Mouse (Mus musculus): ENCODE measurements at regions not wholly inside any gene's neighbourhood (a gene's known extent, or its start where the extent isn't known, plus 50 kb on each side); places are given as distances from the start of the nearest gene placed in this dataset.

DNA sequence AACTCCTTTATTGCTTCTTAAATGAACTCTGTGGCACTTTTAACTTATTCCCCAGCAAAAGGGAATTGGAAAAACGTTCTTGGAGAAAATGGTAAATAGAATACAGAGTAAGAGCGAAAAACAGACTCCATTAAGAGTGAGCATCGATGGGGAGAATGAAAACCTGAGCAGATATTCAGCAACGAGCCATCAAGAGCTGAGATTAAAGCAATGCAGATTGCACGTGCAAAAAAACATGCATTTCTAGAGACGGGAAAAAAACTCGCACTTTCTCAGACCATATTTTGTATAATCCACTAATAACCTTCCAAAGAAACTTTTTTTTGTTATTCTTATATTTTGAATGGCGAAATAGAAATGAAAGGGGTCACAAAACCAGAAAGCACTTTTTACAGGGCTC is 229.5 kb upstream of the Atp2b1 start:
- no peak for ATAC-seq (ENCODE audit: insufficient number of reproducible peaks, insufficient read depth, low FRiP score, low read depth)
- Histone ChIP-seq H3K9ac (replicated peaks; ENCODE audit: low read depth, low read length) (no peak overlapping the region), H3K36me3 (ENCODE audit: control insufficient read depth, insufficient read depth, low read length) (no peaks in the 10 kb centered on the region), H3K4me3 (ENCODE audit: low read depth, low read length) (no peak overlapping the region), H3K4me2 (replicated peaks; ENCODE audit: low read depth, low read length) (no peak overlapping the region), H3K4me1 (ENCODE audit: control insufficient read depth, insufficient read depth, low read length) (no peaks in the 10 kb centered on the region), H3K9me3 (ENCODE audit: control insufficient read depth, low read depth, low read length) (no peaks in the 10 kb centered on the region), H3K27me3 (ENCODE audit: control insufficient read depth, insufficient read depth, low read length) (no peaks in the 10 kb centered on the region), H3K27ac (ENCODE audit: low read length) (no peak overlapping the region)
- WGBS: 71% methylated on average over 8 of the region's 8 CpGs

DNA sequence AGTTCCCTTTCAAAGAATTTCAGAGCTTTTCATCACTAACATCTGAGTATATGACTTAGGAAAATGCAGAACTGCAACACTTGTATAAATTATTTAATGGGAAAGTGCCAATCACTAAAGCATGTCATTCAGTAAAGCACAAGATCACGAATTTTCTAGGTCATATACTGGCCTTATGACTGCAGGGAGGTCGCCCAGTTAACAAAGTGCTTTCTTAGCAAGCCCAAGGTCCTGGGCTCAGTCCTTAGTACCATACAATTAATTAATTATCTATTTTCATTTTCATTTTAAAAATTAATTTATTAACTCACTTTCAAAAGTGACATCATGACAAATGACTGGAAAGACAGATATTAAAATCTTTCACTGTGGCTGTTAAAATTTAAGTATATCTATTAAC is 228.5 kb upstream of the Atp2b1 start:
- ATAC-seq (ENCODE audit: insufficient number of reproducible peaks, insufficient read depth, low FRiP score, low read depth): no peak
- no peaks in the 10 kb centered on the region for H3K4me1 ChIP-seq (ENCODE audit: control insufficient read depth, insufficient read depth, low read length)
- H3K9me3 ChIP-seq (ENCODE audit: control insufficient read depth, low read depth, low read length): no peaks in the 10 kb centered on the region
- H3K4me3 ChIP-seq (ENCODE audit: low read depth, low read length): no peak overlapping the region
- WGBS: 80% methylated on average over 2 of the region's 2 CpGs
- H3K9ac ChIP-seq (replicated peaks; ENCODE audit: low read depth, low read length): no peak overlapping the region
- no peaks in the 10 kb centered on the region for H3K27me3 ChIP-seq (ENCODE audit: control insufficient read depth, insufficient read depth, low read length)
- H3K4me2 ChIP-seq (replicated peaks; ENCODE audit: low read depth, low read length): no peak overlapping the region
- H3K27ac ChIP-seq (ENCODE audit: low read length): no peak overlapping the region
- H3K36me3 ChIP-seq (ENCODE audit: control insufficient read depth, insufficient read depth, low read length): no peaks in the 10 kb centered on the region

DNA sequence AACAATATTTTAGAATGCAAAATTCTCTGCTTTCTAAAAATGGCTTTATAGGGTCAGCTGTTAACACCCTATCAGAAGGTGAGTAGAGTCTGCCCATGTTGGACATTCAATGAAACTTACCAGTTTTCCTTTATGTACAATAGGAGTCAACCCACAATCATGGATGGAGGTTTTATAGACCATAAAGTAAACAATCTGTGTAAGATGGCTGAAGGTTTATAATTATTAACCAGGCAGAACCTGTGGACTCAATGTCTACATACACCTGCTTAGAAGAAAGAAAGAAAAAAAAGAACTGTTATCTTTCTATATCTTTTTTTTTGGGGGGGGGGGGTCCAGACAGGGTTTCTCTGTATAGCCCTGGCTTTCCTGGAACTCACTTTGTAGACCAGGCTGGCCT is 227.8 kb upstream of the Atp2b1 start:
- ATAC-seq (ENCODE audit: insufficient number of reproducible peaks, insufficient read depth, low FRiP score, low read depth): no peak
- no peak overlapping the region for H3K9ac ChIP-seq (replicated peaks; ENCODE audit: low read depth, low read length)
- H3K4me2 ChIP-seq (replicated peaks; ENCODE audit: low read depth, low read length): no peak overlapping the region

DNA sequence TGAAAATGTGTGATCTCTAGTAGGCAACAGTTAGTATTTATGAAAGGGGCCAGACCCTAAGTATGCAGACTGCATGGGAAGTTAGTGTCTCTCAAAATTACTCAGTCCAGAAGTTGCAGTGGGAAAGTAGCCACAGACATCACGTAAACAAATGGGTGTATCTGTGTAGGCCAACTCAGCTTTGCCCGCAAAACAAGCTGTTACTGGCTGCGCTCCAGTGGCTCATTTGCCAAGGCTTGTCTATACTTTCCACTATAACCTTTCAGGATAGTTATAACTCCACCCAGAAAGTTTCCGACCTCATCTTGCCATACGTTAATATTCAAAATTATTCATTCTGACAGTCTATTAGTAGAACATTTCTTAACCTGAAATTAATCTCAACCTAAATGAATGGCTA is 222.4 kb upstream of the Atp2b1 start:
- no peak overlapping the region for H3K4me2 ChIP-seq (replicated peaks; ENCODE audit: low read depth, low read length)
- H3K4me1 ChIP-seq (ENCODE audit: control insufficient read depth, insufficient read depth, low read length): no peaks in the 10 kb centered on the region
- 72% methylated on average over 5 of the region's 5 CpGs for WGBS
- no peak overlapping the region for H3K4me3 ChIP-seq (ENCODE audit: low read depth, low read length)
- no peak overlapping the region for H3K27ac ChIP-seq (ENCODE audit: low read length)
- ATAC-seq (ENCODE audit: insufficient number of reproducible peaks, insufficient read depth, low FRiP score, low read depth): no peak
- no peak overlapping the region for H3K9ac ChIP-seq (replicated peaks; ENCODE audit: low read depth, low read length)
- H3K9me3 ChIP-seq (ENCODE audit: control insufficient read depth, low read depth, low read length): no peaks in the 10 kb centered on the region
- H3K27me3 ChIP-seq (ENCODE audit: control insufficient read depth, insufficient read depth, low read length): no peaks in the 10 kb centered on the region
- no peaks in the 10 kb centered on the region for H3K36me3 ChIP-seq (ENCODE audit: control insufficient read depth, insufficient read depth, low read length)

More for the DNA sequence above, 227.8 kb upstream of the Atp2b1 start:
- Histone ChIP-seq H3K36me3 (ENCODE audit: control insufficient read depth, insufficient read depth, low read length) (no peaks in the 10 kb centered on the region), H3K4me3 (ENCODE audit: low read depth, low read length) (no peak overlapping the region), H3K4me1 (ENCODE audit: control insufficient read depth, insufficient read depth, low read length) (no peaks in the 10 kb centered on the region), H3K27me3 (ENCODE audit: control insufficient read depth, insufficient read depth, low read length) (no peaks in the 10 kb centered on the region), H3K27ac (ENCODE audit: low read length) (no peak overlapping the region), H3K9me3 (ENCODE audit: control insufficient read depth, low read depth, low read length) (no peaks in the 10 kb centered on the region)

DNA sequence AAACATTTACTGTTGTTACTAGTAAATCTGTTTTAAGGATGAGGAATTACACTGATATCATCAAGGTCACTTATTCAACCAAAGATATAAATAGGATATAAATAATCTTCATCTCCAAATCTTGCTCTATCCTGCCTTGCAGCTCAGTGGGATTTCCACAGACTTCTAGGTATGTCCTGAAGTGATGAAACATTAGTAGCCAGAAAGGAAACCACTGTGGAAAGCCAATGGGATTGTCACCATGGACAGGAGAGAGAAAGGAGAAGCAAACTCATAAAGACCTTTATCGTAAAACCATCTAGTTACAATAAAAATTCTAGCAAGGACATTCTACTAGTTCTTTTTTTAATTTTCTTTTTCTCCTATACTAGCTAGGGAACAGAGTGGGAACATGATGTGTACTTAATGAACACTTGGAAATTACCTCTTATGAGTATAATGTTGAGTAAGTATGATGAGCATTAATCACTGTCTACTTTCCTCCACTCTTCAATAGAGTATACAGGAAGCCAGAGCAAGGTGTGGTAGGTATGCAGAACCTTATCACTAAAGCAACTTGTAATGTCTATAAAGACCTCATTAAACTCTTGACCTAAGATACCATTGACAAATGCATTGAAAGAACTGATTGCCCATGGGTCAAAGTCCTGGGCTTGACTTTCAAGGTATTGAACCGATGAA is 219.4 kb upstream of the Atp2b1 start:
- Histone ChIP-seq H3K27ac (ENCODE audit: low read length) (no peak overlapping the region), H3K27me3 (ENCODE audit: control insufficient read depth, insufficient read depth, low read length) (no peaks in the 10 kb centered on the region), H3K4me2 (replicated peaks; ENCODE audit: low read depth, low read length) (no peak overlapping the region), H3K36me3 (ENCODE audit: control insufficient read depth, insufficient read depth, low read length) (no peaks in the 10 kb centered on the region), H3K9me3 (ENCODE audit: control insufficient read depth, low read depth, low read length) (no peaks in the 10 kb centered on the region), H3K4me3 (ENCODE audit: low read depth, low read length) (no peak overlapping the region), H3K9ac (replicated peaks; ENCODE audit: low read depth, low read length) (no peak overlapping the region), H3K4me1 (ENCODE audit: control insufficient read depth, insufficient read depth, low read length) (no peaks in the 10 kb centered on the region)
- 69% methylated on average over 2 of the region's 2 CpGs for WGBS
- peak; percentile 80 for ATAC-seq (ENCODE audit: insufficient number of reproducible peaks, insufficient read depth, low FRiP score, low read depth)

DNA sequence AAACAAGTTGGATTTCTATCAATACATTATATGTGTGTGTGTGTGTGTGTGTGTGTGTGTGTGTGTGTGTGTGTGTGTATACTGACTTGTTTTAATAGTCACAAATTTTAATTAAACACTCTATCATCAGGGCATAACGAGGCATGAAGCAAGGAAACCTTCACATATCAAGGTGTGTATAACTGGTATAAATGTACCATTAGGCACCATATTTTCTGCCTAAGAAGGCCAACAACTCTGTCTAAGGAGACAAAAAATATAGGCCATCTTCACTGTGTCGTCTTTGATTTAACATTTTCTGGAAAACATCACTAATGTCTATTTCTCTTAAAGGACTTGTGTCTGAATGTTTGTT is 218.9 kb upstream of the Atp2b1 start:
- H3K27me3 ChIP-seq (ENCODE audit: control insufficient read depth, insufficient read depth, low read length): no peaks in the 10 kb centered on the region
- H3K4me3 ChIP-seq (ENCODE audit: low read depth, low read length): no peak overlapping the region
- no peaks in the 10 kb centered on the region for H3K9me3 ChIP-seq (ENCODE audit: control insufficient read depth, low read depth, low read length)
- ATAC-seq (ENCODE audit: insufficient number of reproducible peaks, insufficient read depth, low FRiP score, low read depth): no peak
- 79% methylated on average over 2 of the region's 2 CpGs for WGBS
- H3K4me2 ChIP-seq (replicated peaks; ENCODE audit: low read depth, low read length): no peak overlapping the region
- no peaks in the 10 kb centered on the region for H3K36me3 ChIP-seq (ENCODE audit: control insufficient read depth, insufficient read depth, low read length)
- H3K27ac ChIP-seq (ENCODE audit: low read length): no peak overlapping the region
- H3K9ac ChIP-seq (replicated peaks; ENCODE audit: low read depth, low read length): no peak overlapping the region
- no peaks in the 10 kb centered on the region for H3K4me1 ChIP-seq (ENCODE audit: control insufficient read depth, insufficient read depth, low read length)

DNA sequence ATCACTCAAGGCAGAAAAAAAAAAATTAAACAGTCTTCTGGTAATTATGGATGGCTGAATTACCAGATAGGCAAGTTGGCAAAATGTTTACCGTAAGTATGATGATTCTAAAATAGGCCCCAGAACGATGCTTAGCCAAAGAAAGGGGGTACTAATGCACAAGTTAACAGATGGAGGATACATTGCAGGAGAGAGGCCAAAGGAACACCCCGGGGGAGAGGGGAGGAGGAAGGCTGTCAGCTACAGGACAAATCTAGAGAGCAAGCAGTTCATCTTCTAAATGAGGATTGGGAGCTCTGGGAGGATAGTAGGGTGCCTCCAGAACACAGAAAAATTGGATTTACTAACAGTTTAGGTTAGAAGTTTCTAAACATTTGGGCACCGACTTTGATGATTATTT is 216.3 kb upstream of the Atp2b1 start:
- Histone ChIP-seq H3K27me3 (ENCODE audit: control insufficient read depth, insufficient read depth, low read length) (no peaks in the 10 kb centered on the region), H3K4me3 (ENCODE audit: low read depth, low read length) (no peak overlapping the region), H3K9me3 (ENCODE audit: control insufficient read depth, low read depth, low read length) (no peaks in the 10 kb centered on the region), H3K9ac (replicated peaks; ENCODE audit: low read depth, low read length) (no peak overlapping the region), H3K4me1 (ENCODE audit: control insufficient read depth, insufficient read depth, low read length) (no peaks in the 10 kb centered on the region), H3K36me3 (ENCODE audit: control insufficient read depth, insufficient read depth, low read length) (no peaks in the 10 kb centered on the region), H3K27ac (ENCODE audit: low read length) (no peak overlapping the region), H3K4me2 (replicated peaks; ENCODE audit: low read depth, low read length) (no peak overlapping the region)
- no peak for ATAC-seq (ENCODE audit: insufficient number of reproducible peaks, insufficient read depth, low FRiP score, low read depth)
- WGBS: 59% methylated on average over 4 of the region's 4 CpGs

DNA sequence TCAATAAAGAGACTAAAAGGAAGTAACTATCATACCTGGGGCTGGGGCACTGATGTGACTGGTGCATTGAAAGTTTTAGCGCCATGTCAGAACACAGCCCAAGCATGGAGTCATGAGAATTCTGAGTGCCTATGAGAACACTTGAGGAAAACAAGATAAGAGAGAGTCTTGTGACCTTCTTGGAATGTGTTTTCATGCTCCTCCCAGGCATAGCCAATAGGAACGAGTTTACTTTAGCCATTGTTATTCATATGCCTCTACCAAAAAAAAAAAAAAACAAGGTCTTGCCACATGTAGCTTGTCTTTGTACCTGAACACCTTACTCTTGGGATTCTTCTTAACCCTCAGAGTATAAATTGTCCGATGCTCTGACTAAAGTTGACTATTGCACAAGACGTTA is 214.6 kb upstream of the Atp2b1 start:
- no peak for ATAC-seq (ENCODE audit: insufficient number of reproducible peaks, insufficient read depth, low FRiP score, low read depth)
- no peaks in the 10 kb centered on the region for H3K27me3 ChIP-seq (ENCODE audit: control insufficient read depth, insufficient read depth, low read length)
- no peaks in the 10 kb centered on the region for H3K9me3 ChIP-seq (ENCODE audit: control insufficient read depth, low read depth, low read length)
- 91% methylated on average over 4 of the region's 4 CpGs for WGBS
- H3K27ac ChIP-seq (ENCODE audit: low read length): no peak overlapping the region
- no peak overlapping the region for H3K4me3 ChIP-seq (ENCODE audit: low read depth, low read length)
- H3K36me3 ChIP-seq (ENCODE audit: control insufficient read depth, insufficient read depth, low read length): no peaks in the 10 kb centered on the region
- H3K9ac ChIP-seq (replicated peaks; ENCODE audit: low read depth, low read length): no peak overlapping the region
- H3K4me1 ChIP-seq (ENCODE audit: control insufficient read depth, insufficient read depth, low read length): no peaks in the 10 kb centered on the region
- H3K4me2 ChIP-seq (replicated peaks; ENCODE audit: low read depth, low read length): no peak overlapping the region

DNA sequence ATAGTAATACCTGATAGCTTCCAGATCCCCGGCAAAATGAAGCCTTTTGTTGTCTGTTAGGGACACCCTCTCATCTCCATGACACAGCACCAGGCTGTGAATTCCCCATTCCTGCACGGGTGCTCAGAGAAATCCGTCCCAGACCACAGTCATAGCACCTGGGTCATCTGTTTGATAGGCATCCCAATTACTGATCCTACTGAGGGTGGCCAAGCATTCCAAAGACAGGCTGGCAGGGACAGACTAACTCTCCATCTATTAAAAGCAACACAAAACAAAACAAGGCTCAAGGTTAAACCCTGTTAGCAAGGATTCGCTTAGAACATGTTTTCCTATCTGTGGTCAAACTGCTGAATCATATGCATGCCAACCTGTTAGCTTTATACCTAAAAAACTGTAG is 213.8 kb upstream of the Atp2b1 start:
- Histone ChIP-seq H3K36me3 (ENCODE audit: control insufficient read depth, insufficient read depth, low read length) (no peaks in the 10 kb centered on the region), H3K27me3 (ENCODE audit: control insufficient read depth, insufficient read depth, low read length) (no peaks in the 10 kb centered on the region), H3K27ac (ENCODE audit: low read length) (no peak overlapping the region), H3K4me3 (ENCODE audit: low read depth, low read length) (no peak overlapping the region), H3K4me2 (replicated peaks; ENCODE audit: low read depth, low read length) (no peak overlapping the region), H3K9me3 (ENCODE audit: control insufficient read depth, low read depth, low read length) (no peaks in the 10 kb centered on the region), H3K9ac (replicated peaks; ENCODE audit: low read depth, low read length) (no peak overlapping the region), H3K4me1 (ENCODE audit: control insufficient read depth, insufficient read depth, low read length) (no peaks in the 10 kb centered on the region)
- WGBS: 73% methylated on average over 4 of the region's 4 CpGs
- ATAC-seq (ENCODE audit: insufficient number of reproducible peaks, insufficient read depth, low FRiP score, low read depth): no peak
